In genomic region chr17:74338937-74339804, GRCm38 (mm10) we compare ENCODE assay signal across 8 mouse cellular contexts. TPM values are rescaled to one million over a fixed set of nuclear protein-coding genes. Genes with fewer than 3 reads are reported as not detected.
DNase-seq lines count a peak whose midpoint lies in the region; ATAC-seq and TF ChIP-seq lines count a peak whose summit lies in the region.

Gene Spast, plus strand, starts transcription at chr17:74338987.

- DNase-seq in 3T3-L1 (ENCODE audit: low read depth, low spot score), result peak; percentile 59
- peak; percentile 88 for DNase-seq in adrenal gland, postnatal 10 days
- peak; percentile 68 for DNase-seq in embryonic facial prominence, embryonic 14.5 days (ENCODE audit: low spot score)
- DNase-seq in heart, adult 8-10 months (ENCODE audit: low spot score), result peak; percentile 67
- DNase-seq in kidney, adult 8-10 months, result peak; percentile 68 to 71
- peak; percentile 71 for DNase-seq in liver, adult 2 months (ENCODE audit: extremely low read depth, low read depth, low spot score)
- peak; percentile 48 to 63 for DNase-seq in monocyte, adult 2 months (ENCODE audit: low read depth in 1 of 2, low spot score in 2 of 2)
- peak; percentile 79 to 80 for DNase-seq in spleen, postnatal 10 days (ENCODE audit: low spot score in 2 of 2)

- TF ChIP-seq CTCF in liver, adult 2 months (IDR thresholded peaks at IDR 0.05; ENCODE audit: low read depth, low read length), result no peak

- no peaks in the 10 kb centered on the region for H3K9me3 ChIP-seq in embryonic facial prominence, embryonic 14.5 days (ENCODE audit: control insufficient read depth, low read length)

- H3K27ac ChIP-seq in embryonic facial prominence, embryonic 14.5 days (replicated peaks; ENCODE audit: low read depth, low read length), result peak within 1 kb of the TSS; percentile 95
- peak within 1 kb of the TSS; percentile 85 for H3K27ac ChIP-seq in liver, adult 2 months (replicated peaks; ENCODE audit: insufficient read depth, low read depth, low read length)

- ATAC-seq in embryonic facial prominence, embryonic 14.5 days (ENCODE audit: low read depth), result peak; percentile 84

- no peaks in the 10 kb centered on the region for H3K27me3 ChIP-seq in embryonic facial prominence, embryonic 14.5 days (replicated peaks; ENCODE audit: control insufficient read depth, insufficient read depth, low read length)
- H3K27me3 ChIP-seq in liver, adult 2 months (ENCODE audit: control insufficient read depth, insufficient read depth, low read length), result no peaks in the 10 kb centered on the region

- peaks cover 22% of the 10 kb centered on the region; the same call in 1 of the 2 replicates for H3K79me2 ChIP-seq in liver, adult 2 months (ENCODE audit: control insufficient read depth, insufficient read depth, low read length)

- H3K4me2 ChIP-seq in embryonic facial prominence, embryonic 14.5 days (ENCODE audit: low read depth, low read length), result peak within 1 kb of the TSS; percentile 57

- H3K36me3 ChIP-seq in embryonic facial prominence, embryonic 14.5 days (ENCODE audit: control insufficient read depth, insufficient read depth, low read length), result no peaks in the 10 kb centered on the region; the same call in 1 of the 2 replicates
- H3K36me3 ChIP-seq in liver, adult 2 months (ENCODE audit: control insufficient read depth, insufficient read depth, low read length), result no peaks in the 10 kb centered on the region

- WGBS in embryonic facial prominence, embryonic 14.5 days, result under 1% methylated on average over 33 of the region's 90 CpGs
- under 1% methylated on average over 76 of the region's 90 CpGs for WGBS in liver, adult 2 months

- peaks cover 21% of the 10 kb centered on the region for H3K4me1 ChIP-seq in embryonic facial prominence, embryonic 14.5 days (ENCODE audit: control insufficient read depth, insufficient read depth, low read length)
- peaks cover 18% of the 10 kb centered on the region; the same call in 1 of the 2 replicates for H3K4me1 ChIP-seq in liver, adult 2 months (ENCODE audit: control insufficient read depth, insufficient read depth, low read length)

- peak within 1 kb of the TSS; percentile 88 for H3K4me3 ChIP-seq in embryonic facial prominence, embryonic 14.5 days (ENCODE audit: low read depth, low read length)
- peak within 1 kb of the TSS; percentile 97 for H3K4me3 ChIP-seq in liver, adult 2 months (ENCODE audit: insufficient read depth, low read depth, low read length)

- TF ChIP-seq POLR2A in liver, adult 2 months (IDR thresholded peaks at IDR 0.05; ENCODE audit: extremely low read depth, insufficient read depth, low read length), result peak; percentile 79

- H3K9ac ChIP-seq in embryonic facial prominence, embryonic 14.5 days (ENCODE audit: low read depth, low read length), result peak within 1 kb of the TSS; percentile 96
- peak within 1 kb of the TSS; percentile 97 for H3K9ac ChIP-seq in liver, adult 2 months (ENCODE audit: low read depth, low read length)

RNA-seq across cellular contexts. Expression of gene Spast, which starts in this region (rescaled TPM):
- total RNA-seq in adrenal gland, postnatal 10 days (2021), result 10 to 100 TPM; 34.1 to 36.6 TPM
- polyA plus RNA-seq in embryonic facial prominence, embryonic 14.5 days (2014; fragmentation: Nextera tagmentation; extraction: Ambion mirVana), result 23.3 and 24.9 TPM in 2 replicates
- total RNA-seq in heart, adult 8-10 months (2022), result 10 to 100 TPM; 25.0 to 31.7 (median 27.7) TPM
- total RNA-seq in liver, adult 2 months (2014; rRNA removed), result 15.0 and 16.8 TPM in 2 replicates
- polyA plus RNA-seq in liver, adult 2 months (2012; rRNA removed), result 5.6 and 6.1 TPM in 2 replicates

Comparison
In these comparisons a context has a peak if more than half of its experiments do, and no peak if none do; other contexts are left out.
1. Peak in every context shown above with its lines: DNase-seq, ATAC-seq, H3K4me3 ChIP-seq and H3K27ac ChIP-seq.